Mouse (Mus musculus) erythroblast, embryonic 14.5 days (primary cell): ENCODE data around the gene Rab11b.

Experiments used
- GATA1 ChIP-seq: IDR thresholded peaks from 2 replicates; pipeline ENCODE4 v1.6.1; 2012; ENCODE audit warnings: low read length, inconsistent platforms, mixed read lengths
- TAL1 ChIP-seq: IDR thresholded peaks from 3 replicates; pipeline ENCODE4 v1.6.1; 2012; ENCODE audit warnings: low read length, inconsistent platforms, mixed read lengths

DNA sequence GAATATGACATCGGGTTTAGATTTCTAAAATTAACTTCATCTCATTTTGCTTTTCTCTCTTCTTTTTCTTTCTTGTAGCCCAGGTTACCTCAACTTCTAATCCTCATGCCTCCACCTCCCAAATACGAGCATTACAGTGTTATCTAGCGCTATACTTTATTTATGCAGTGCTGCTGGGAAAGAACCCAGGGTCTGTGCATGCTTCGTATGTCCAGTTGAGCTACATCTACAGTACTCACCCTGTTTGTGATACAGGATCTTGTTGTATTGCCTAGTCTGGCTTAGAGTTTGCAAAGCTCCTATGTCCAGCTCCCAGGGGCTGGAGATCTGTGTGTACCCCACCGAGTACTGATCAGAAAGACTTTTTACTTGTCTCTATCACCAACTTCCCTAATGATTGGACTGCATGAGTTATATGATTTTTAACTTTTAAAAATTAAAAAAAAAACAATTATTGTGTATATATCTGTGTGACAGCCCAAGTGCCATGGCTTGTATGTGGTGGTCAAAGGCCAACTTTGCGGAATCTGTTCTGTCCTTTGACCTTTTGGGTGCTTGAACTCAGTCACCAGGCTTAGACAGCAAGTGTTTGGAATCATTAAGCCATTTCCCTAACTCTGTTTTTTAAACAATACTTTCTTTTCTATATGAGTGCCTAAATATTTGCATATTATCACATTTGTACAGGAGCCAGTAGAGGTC is 13.7 kb upstream of the Rab11b start:
- TF ChIP-seq GATA1 (no peak), TAL1 (no peak)
